Mouse (Mus musculus): ENCODE data around the gene Tmem216.
"Not testable (repeated sequence)": the region's sequence is repeated elsewhere in the genome, so short reads cannot be mapped to it uniquely, and the experiment has no call there.

The Tmem216 gene

DNA sequence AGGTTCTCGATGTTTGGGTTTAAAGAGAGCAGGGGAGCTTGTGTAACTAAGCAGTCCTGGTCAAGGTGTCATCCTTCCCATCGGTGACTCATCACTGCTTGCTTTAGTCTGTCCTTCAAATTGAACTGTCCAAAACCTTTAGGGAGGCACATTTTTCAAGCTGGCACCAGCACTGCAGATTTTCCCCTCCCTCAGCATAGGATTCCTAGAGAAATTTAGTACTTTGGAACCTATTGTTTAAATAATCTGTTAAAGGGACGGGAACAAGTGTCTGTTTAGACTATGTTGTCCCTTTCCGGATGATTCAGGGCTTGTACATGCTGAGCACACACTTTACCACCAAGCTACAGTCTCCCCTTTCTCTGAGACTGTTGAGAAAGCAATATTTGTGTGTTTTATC, 9.2 kb upstream of the Tmem216 start:
- DNase-seq (ENCODE audit: low spot score) = no peak

DNA sequence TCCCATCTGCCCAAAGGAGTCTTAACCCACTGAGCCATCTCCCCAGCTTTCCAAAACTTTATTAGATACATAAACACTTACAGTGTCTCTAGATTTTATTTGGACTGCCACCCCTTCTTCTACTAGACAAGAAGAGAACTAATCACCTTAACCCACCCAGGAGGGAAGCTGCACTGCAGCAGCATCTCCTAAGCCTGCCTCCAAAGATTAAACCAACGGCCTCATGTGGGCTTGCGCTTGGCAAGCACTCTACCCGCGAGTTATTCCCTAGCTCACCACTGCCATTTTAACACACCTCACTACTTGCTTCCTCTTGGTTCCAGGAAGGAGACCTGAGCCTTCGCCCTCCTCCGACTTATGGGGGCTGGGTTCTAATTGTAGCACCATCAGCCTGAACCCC, 8.2 kb upstream of the Tmem216 start:
- DNase-seq (ENCODE audit: low spot score) = no peak

DNA sequence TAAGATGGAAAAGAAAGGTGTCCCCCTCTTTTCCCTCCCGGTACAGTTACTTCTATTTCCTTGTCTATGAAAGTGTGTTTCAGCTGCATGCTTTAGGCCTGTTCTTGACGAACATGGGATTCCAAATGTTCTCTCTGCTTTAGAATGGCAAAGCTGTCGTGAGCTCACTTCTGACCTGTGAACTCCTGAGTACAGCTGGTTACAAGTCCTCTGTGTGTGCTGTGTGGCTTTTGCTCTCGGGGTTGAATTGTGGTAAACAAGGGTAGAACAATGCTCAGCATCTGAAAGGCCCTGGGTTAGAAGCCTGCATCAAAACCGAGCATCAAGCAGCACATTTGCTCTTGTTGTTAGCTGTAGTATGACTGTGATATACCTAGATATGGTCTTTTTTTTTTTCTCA, 6.3 kb upstream of the Tmem216 start:
- DNase-seq (ENCODE audit: low spot score) = no peak

DNA sequence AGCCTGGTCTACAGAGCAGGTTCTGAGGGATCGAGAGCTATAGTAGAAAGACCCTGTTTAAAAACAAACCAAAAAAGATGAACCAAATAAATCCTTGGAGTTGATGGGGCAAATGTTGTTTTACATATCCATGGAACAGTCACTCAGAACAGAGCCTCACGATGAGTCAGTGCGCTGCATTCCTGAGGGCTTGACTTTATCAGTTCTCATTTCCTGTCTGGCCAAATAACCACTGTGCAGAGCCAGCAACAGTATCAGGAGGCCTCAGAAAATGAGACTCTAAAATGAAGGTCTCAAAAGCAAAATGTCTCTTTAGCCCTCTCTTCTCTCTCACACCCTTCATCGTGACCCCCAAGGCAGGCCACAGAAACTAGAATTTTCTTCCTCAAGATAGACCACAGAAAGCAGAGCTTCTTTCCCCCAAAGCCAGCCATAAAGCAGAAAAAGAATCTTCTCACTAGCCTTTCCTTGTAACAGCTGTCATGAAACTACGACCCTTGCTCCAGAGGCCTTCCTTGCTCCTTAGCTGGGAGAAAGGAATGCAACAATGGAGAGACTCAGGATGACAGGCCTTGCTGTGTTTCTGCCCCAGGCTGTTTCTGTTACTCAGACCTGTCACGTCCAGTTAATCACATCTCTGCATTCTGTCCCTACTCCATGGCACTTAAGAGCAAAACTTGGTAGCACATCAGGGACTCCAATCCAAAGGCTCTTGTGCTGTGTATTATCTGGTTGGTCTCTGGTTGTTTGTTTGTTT, 5.7 kb upstream of the Tmem216 start:
- no peak for DNase-seq (ENCODE audit: low spot score)

DNA sequence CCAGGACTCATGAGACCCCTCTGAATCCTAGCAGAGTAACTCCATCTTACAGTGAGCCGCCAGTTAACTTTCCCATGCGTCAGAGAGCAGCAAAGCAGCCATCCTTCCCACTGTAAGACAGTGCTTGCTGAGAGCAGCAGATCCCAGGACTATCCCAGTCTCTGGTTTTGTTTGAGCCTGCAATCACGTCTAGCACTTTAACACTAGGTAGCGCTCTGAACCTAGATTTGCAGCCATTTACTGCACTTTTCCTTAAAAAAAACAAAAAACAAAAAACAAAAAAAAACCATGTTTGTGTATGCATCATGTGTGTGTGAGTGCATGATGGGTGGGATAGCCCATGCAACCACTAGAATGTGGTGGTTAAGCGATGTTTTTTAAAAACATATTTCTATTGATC, 4.1 kb upstream of the Tmem216 start:
- no peak for DNase-seq (ENCODE audit: low spot score)

DNA sequence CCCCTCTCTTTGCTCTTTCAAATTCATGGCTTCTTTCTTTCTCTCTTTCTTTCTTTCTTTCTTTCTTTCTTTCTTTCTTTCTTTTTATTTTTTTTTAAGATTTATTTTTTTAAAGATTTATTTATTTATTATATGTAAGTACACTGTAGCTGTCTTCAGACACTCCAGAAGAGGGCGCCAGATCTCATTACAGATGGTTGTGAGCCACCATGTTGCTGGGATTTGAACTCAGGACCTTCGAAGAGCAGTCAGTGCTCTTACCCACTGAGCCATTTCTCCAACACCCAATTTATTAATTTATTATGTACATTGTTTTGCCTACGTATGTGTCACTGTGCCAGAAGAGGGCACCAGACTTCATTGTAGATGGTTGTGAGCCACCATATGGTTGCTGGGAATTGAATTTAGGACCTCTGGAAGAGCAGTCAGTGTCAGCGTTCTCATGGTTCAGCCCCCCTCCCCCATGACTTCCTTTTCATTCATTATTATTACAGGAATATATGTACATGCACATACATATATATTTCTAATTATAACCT, 1.9 kb upstream of the Tmem216 start:
- not testable (repeated sequence) for DNase-seq (ENCODE audit: low spot score)

DNA sequence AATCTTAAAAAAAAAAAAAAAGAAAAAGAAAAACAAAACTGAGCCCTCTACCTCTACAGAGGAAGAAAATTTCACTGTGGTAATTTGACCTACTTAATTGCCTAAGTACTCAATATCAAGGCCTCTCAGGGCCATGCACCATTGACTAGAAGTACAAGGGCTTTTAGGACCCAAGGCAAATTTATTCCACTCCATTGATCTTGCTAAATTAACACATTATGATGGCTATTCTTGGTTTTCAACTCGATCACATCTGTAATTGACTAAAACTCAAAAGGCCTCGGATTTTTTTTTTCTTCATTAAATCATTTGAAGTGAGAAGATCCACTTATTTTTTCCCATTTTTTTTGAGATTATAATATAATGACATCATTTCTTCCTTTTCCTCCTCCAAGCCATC, 1.4 kb upstream of the Tmem216 start:
- no peak for DNase-seq (ENCODE audit: low spot score)

DNA sequence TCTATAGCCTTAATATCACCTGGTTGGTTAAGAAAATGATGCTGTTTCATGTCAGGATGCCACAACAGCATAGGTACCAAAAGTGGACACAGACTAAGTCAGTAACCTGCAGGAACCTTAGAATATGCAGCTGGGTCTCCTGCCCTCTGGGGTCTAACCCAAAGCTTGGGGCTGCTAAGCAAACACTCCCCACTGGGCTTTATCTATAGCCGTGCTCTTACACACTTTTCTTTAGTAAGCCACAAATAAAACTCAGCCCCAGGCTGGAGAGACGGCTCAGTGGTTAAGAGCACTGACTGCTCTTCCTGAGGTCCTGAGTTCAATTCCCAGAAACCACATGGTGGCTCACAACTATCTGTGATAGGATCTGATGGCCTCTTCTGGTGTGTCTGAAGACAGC, 963 bp upstream of the Tmem216 start:
- no peak for DNase-seq (ENCODE audit: low spot score)

DNA sequence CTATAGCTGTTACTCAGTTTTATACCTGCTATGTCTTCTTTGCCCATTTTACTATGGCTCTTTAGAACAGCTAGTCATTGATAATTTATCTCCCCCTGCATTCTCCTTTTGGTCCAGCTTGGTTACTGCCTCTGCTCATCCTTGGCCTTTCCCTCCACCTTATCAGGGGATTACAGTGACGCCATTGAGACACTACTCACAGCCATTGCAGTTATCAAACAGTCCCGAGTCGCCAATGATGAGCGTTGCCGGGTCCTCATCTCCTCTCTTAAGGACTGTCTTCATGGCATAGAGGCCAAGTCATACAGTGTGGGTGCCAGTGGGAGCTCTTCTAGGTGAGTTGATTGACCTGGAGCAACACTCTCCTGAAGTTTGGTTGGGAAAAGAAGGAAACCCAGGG, 16.6 kb downstream of the Tmem216 start:
- DNase-seq (ENCODE audit: low spot score) = no peak

DNA sequence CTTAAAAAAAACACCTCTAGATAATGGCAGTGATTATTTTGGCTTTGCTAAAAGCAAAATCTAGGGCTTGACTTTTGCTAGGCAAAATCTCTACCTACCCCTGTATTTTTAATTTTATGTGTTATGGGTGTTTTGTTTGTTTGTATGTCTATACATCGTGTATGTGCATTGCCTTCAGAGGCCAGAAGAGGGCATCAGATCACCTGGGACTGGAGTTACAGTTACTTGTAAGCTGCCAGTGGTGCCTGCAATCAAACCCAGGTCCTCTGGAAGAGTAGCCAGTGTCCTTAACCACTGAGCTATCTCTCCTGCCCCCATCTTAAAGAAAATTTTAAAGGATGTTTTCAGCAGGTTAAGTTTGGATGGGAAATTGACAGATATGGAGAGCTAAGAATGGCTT, 26.0 kb downstream of the Tmem216 start:
- no peak for DNase-seq (ENCODE audit: low spot score)

DNA sequence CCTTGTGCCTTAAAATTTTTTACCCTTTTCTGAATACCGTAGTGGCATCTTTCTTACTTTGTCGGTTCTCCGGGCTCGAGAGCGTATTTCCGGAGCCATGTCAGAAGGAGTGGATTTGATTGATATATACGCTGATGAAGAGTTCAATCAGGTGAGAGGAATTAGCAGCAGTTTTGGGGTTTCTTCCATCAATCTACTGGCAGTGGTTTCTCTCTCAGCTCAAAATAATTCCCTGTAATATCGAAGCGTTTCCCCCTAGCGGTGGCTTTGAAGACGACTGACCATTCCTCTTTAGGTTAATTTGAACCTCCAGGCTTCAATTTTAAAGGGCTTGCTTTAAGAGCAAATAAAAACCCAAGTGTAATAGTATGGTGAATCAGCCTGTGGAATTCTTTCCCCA, 30.1 kb downstream of the Tmem216 start, which contains the start of gene Sdhaf2:
Sdhaf2 (minus strand) TSS at position 233 of the 400 bp plus-strand sequence.
- DNase-seq (ENCODE audit: low spot score) = no peak

DNA sequence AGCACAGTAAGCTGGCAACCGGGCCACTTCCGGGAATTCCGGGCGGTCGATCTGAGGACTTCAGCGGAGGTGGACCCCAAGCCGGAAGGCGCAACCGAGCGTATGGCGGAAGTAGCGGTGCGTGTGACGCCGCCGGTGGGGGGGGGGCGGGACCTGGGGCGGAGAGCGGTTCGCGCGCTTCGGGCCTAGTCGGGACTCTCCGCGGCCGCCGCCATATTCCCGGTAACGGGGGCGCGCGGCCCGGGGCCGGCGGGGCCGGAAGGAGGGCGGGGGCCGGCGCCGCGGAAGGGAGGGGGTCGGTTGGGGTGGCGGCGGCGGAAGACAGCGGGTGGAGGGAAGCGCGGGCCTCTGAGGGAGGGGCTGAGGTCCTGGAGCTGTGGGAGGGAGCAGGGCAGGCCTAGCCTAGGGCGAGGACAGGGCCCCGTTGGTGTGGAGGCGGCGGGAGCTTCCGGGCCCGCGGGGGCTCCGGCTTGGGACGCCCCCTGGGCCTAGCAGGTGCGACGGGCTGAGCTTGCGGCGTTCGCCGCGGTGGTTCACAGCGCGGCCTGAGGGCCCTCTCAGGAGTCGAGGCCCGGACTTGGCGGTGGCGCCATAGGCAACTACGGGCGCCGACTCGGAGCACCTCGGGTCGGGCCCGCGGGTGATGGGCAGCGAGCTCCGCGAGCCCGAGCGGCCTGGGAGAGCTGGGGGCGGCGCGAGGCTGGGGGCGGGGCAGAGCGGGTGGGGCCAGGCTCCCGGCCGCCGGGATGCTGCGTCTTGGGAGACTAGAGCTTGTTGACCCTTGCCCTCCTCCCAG, 30.7 kb downstream of the Tmem216 start, which contains the start of gene Cpsf7:
Cpsf7 (plus strand) TSS at position 161 of the 796 bp plus-strand sequence.
- peak; percentile 51 for DNase-seq (ENCODE audit: low spot score)

DNA sequence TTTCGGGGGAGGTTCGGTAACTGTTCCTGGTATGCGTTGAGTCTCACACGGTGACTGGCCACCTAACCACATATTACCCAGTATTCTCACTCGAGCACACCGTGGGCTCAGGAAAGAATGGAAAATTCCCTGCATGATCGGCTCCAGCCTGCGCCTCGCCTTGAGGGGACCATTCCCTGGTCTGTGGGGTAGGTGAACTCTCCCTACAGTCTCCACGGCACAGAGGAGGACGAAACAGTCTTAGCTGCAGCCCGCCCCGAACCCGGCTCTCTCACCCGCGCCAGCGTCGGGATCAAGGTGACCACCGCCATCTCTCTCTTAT, 31.3 kb downstream of the Tmem216 start:
- DNase-seq (ENCODE audit: low spot score) = no peak

DNA sequence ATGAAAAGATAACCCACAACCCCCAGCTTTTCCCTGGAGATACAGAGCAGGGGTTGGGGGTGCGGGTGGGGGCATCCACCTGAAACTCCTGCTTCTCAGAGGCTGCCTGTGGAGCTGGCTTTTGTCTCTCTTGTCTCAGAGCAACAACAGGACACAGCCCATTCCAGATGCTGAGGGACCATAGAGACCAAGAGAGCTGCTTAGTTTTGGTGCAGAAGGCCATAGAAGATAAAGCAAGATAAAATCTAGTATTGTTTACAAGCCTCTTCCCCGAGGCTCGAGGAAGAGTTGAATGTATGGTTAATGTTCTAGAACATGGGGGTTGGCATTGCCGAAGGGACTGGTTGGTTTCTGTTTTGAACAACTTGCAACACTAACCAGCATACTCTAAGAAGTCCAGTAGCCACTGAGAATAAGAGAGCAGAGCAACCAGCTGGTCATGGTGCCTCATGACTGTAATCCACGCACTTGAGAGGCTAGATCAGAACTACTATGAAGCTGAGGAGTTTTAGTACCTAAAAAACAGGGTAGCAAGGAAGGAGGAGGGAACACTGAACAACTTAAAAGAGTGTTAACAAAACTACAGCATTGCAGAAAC, 32.5 kb downstream of the Tmem216 start:
- DNase-seq (ENCODE audit: low spot score) = no peak

DNA sequence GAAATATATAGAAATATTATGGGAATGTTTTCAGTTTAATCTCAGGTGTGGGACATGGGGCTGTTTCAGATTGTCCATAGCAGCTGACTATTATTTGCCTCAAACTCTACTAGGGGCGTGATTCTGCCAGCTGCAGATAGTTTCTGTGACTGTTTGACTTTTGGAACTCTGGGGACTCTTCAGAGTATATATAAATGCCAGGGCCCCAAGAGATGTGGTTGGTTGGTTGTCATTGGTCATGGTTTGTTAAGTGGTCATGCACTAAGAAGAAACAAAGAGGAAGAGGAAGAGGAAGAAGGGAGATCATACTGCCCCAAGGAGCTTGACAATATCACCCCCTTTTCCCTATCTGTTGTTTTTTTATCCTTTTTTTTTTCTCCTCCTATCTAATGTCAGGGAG, 34.1 kb downstream of the Tmem216 start:
- no peak for DNase-seq (ENCODE audit: low spot score)

DNA sequence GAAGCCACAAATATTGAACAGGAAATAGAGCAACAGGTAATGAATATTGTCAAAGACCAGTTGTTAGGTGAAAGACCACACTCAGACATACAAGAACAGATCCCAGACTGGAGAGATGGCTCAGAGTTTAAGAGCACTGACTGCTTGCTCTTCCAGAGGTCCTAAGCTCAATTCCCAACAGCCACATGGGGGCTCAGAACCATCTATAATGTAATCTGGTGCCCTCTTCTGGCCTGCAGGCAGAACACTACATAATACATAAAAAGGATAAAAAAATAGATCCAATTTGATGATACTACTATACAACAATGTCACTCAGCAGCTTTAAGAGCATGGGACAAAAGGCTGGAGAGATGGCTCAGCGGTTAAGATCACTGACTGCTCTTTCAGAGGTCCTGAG, 35.7 kb downstream of the Tmem216 start:
- DNase-seq (ENCODE audit: low spot score) = no peak

DNA sequence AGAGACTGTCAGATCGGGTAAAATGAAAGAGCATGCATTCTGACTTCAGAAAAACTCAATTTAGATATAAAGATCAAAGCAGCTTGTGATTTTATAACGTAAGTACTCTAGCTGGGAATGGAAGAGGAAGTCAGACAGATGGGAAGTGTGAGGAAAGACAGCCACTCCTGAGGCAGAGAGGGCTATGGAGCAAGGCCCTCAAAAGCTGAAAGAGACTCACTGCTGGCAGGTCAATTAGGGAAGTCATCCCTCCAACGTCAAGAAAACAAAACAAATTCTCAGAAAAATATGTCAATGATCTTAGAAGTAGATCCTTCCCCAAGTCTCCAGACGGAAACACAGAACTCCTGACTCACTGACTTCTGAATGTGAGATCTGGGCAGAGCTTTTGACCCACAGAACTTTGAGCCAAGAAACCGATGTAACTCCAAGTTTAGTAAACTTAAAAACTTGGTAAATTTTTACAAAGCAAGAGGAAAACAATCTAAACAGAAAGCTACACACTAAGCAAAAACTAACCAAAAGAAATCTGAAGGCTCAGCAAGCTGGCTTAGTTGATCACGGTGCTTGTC, 45.2 kb downstream of the Tmem216 start:
- DNase-seq (ENCODE audit: low spot score) = no peak

DNA sequence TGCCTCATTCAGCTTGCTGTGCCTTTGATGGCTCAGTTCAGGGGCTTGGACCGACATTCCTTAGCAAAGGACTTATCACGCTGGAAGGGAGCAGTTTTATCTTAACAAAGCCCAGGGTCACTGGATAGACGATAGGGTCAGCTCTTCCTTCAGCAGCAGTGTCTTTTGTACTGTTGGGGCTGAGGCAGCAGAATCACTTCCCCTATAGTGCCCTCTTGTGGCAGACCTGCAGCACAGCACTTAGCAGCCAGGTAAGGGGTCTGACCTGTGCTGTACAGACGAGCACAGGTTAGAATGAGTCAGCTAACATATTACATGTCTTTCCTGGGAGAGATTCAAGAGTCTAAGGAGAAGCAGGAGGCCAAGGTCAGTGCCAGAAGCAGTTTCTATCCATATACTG, 53.5 kb downstream of the Tmem216 start:
- no peak for DNase-seq (ENCODE audit: low spot score)

DNA sequence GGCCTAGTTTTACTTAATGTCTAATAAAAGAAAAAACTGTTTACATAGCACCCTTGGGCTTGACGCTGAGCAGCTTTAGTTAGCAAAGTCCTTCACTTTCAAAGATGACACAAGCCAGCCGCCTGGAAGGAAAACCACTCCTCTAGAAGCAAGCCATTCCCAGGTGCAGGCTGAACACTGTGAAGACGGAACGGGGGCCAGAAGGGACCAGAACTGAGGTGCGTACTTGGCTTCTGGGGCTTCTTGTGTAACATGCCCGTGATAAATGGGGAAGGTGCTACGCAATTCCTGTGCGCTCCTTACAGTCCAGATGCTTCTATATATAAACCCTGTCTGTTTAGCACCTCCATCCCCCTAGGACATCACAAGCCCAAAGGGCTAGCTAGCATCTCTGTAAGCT, 55.5 kb downstream of the Tmem216 start:
- DNase-seq (ENCODE audit: low spot score) = no peak

DNA sequence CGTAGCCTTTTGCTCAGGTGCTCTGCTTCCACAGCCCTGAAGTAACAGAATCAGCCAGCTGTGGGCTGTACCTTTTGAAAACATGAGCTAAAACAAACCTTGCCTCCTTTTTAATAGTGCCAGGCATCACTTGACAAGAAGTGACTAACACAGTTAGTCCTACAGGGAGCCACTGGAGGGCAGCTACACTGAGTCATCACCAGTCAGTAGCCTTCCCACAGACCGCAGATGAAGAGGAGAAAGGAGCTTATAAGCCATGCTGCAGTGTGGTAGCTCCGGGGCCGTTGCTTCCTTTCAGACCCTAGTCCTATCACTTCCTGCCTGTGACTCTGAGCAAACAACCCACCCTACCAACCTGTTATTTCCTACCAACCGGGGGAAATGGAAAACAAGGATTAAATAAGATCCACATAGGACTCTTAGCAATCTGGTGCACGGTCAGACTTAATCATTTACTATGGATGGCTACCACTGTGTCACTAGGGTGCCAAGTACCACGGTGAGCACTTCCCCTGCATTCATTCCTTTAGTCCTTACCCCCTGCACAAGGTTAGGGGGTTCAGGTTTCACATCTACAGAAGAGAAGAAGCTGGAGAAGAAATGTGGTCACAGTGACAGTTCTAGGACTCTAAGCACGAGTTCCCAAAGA, 58.4 kb downstream of the Tmem216 start:
- no peak for DNase-seq (ENCODE audit: low spot score)

DNA sequence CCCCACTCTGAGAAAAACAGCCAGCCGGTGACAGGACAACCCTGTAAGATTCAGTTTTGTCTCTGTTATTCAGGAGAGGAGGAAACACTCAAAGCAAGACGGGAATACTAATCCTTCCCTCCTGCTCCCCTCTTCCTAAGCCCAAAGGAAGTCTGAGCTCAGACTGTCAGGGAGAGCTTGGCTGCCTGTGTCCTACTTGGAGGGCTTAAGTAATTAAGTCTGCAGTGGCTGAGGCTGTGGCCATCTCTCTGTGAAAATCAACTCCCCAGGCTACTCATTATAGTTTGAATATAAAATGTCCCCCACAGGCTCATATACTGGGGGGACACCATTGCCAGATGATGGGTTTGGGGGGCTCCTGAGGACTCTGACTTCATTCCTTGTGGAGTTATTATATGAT, 59.1 kb downstream of the Tmem216 start:
- DNase-seq (ENCODE audit: low spot score) = no peak

DNA sequence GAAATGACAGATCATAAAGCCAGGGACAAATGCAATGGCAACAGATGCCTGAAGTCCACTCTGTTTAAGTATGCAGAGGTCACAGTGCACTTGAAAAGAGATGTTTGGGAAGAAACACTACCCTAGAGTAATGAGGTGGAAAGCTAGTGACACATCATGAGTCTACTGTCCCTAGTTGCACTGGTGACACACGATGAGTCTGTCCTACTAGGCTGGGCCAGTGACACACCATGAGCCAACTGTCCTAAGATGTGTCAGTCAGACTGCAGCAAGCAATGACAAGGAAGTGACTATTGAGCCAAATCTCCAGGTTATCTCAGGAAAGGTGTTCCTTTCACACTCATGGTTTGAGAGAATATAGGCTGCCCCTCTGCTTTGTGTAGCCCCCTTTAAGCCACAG, 60.4 kb downstream of the Tmem216 start:
- DNase-seq (ENCODE audit: low spot score) = no peak
